Mouse (Mus musculus): ENCODE data around the gene Ces1d. TPM values are rescaled to one million over a fixed set of nuclear protein-coding genes. Genes with fewer than 3 reads are reported as not detected.

Gene Ces1d
- polyA plus RNA-seq, 1 experiment from 2014 or later, result 0.12 TPM

GRCm38 (mm10) chr8:93174554-93174953 is 23.1 kb downstream of the Ces1d start:
- no peak for ATAC-seq (replicated peaks; ENCODE audit: low FRiP score)
- no peak overlapping the region for H3K9ac ChIP-seq (ENCODE audit: low read length)
- no peaks in the 10 kb centered on the region for H3K9me3 ChIP-seq (ENCODE audit: control insufficient read depth, low read length)
- H3K4me3 ChIP-seq (ENCODE audit: low read depth, low read length), result no peak overlapping the region
- no peaks in the 10 kb centered on the region for H3K4me1 ChIP-seq (replicated peaks; ENCODE audit: control insufficient read depth, insufficient read depth, low read length)
- H3K4me2 ChIP-seq (ENCODE audit: low read depth, low read length, severe bottlenecking), result no peak overlapping the region
- no peak overlapping the region for H3K27ac ChIP-seq (ENCODE audit: low read depth, low read length)
- DNase-seq (ENCODE audit: low spot score), result no peak
- 87% methylated on average over 2 of the region's 2 CpGs for WGBS
- no peaks in the 10 kb centered on the region for H3K27me3 ChIP-seq (ENCODE audit: control insufficient read depth, insufficient read depth, low read length)
- no peaks in the 10 kb centered on the region for H3K36me3 ChIP-seq (ENCODE audit: control insufficient read depth, insufficient read depth, low read length)

- Histone ChIP-seq H3K36me3 (ENCODE audit: control insufficient read depth, insufficient read depth, low read length) (no peaks in the 10 kb centered on the region), H3K4me2 (ENCODE audit: low read depth, low read length, severe bottlenecking) (no peak overlapping the region), H3K27me3 (ENCODE audit: control insufficient read depth, insufficient read depth, low read length) (no peaks in the 10 kb centered on the region), H3K9me3 (ENCODE audit: control insufficient read depth, low read length) (no peaks in the 10 kb centered on the region), H3K4me3 (ENCODE audit: low read depth, low read length) (no peak overlapping the region), H3K4me1 (replicated peaks; ENCODE audit: control insufficient read depth, insufficient read depth, low read length) (no peaks in the 10 kb centered on the region), H3K27ac (ENCODE audit: low read depth, low read length) (no peak overlapping the region), H3K9ac (ENCODE audit: low read length) (no peak overlapping the region)
- no peak for ATAC-seq (replicated peaks; ENCODE audit: low FRiP score)
- 62% methylated on average over 1 of the region's 1 CpGs for whole genome bisulfite sequencing
- DNase-seq (ENCODE audit: low spot score), result no peak
These were observed 25.6 kb downstream of the Ces1d start for GRCm38 (mm10) chr8:93171846-93172590.

- Histone ChIP-seq H3K4me2 (ENCODE audit: low read depth, low read length, severe bottlenecking) (no peak overlapping the region), H3K27me3 (ENCODE audit: control insufficient read depth, insufficient read depth, low read length) (no peaks in the 10 kb centered on the region), H3K9me3 (ENCODE audit: control insufficient read depth, low read length) (no peaks in the 10 kb centered on the region), H3K36me3 (ENCODE audit: control insufficient read depth, insufficient read depth, low read length) (no peaks in the 10 kb centered on the region), H3K4me3 (ENCODE audit: low read depth, low read length) (no peak overlapping the region), H3K9ac (ENCODE audit: low read length) (no peak overlapping the region), H3K4me1 (replicated peaks; ENCODE audit: control insufficient read depth, insufficient read depth, low read length) (no peaks in the 10 kb centered on the region), H3K27ac (ENCODE audit: low read depth, low read length) (no peak overlapping the region)
- 89% methylated on average over 1 of the region's 1 CpGs for WGBS
- DNase-seq (ENCODE audit: low spot score) (no peak), ATAC-seq (replicated peaks; ENCODE audit: low FRiP score) (no peak)
These were observed 34.3 kb downstream of the Ces1d start for GRCm38 (mm10) chr8:93163363-93163762.

- Histone ChIP-seq H3K9me3 (ENCODE audit: control insufficient read depth, low read length) (no peaks in the 10 kb centered on the region), H3K36me3 (ENCODE audit: control insufficient read depth, insufficient read depth, low read length) (no peaks in the 10 kb centered on the region), H3K27me3 (ENCODE audit: control insufficient read depth, insufficient read depth, low read length) (no peaks in the 10 kb centered on the region), H3K4me3 (ENCODE audit: low read depth, low read length) (no peak overlapping the region), H3K4me1 (replicated peaks; ENCODE audit: control insufficient read depth, insufficient read depth, low read length) (no peaks in the 10 kb centered on the region), H3K4me2 (ENCODE audit: low read depth, low read length, severe bottlenecking) (no peak overlapping the region), H3K9ac (ENCODE audit: low read length) (no peak overlapping the region), H3K27ac (ENCODE audit: low read depth, low read length) (no peak overlapping the region)
- WGBS, result 95% methylated on average over 1 of the region's 1 CpGs
- ATAC-seq (replicated peaks; ENCODE audit: low FRiP score) (no peak), DNase-seq (ENCODE audit: low spot score) (no peak)
These were observed 46.2 kb downstream of the Ces1d start for GRCm38 (mm10) chr8:93151401-93151800.

GRCm38 (mm10) chr8:93147331-93147730 is 50.3 kb downstream of the Ces1d start:
- H3K9me3 ChIP-seq (ENCODE audit: control insufficient read depth, low read length), result no peaks in the 10 kb centered on the region
- no peak overlapping the region for H3K4me2 ChIP-seq (ENCODE audit: low read depth, low read length, severe bottlenecking)
- H3K9ac ChIP-seq (ENCODE audit: low read length), result no peak overlapping the region
- no peaks in the 10 kb centered on the region for H3K36me3 ChIP-seq (ENCODE audit: control insufficient read depth, insufficient read depth, low read length)
- no peak overlapping the region for H3K4me3 ChIP-seq (ENCODE audit: low read depth, low read length)
- H3K4me1 ChIP-seq (replicated peaks; ENCODE audit: control insufficient read depth, insufficient read depth, low read length), result no peaks in the 10 kb centered on the region
- no peak overlapping the region for H3K27ac ChIP-seq (ENCODE audit: low read depth, low read length)
- ATAC-seq (replicated peaks; ENCODE audit: low FRiP score) (no peak), DNase-seq (ENCODE audit: low spot score) (no peak)
- no peaks in the 10 kb centered on the region for H3K27me3 ChIP-seq (ENCODE audit: control insufficient read depth, insufficient read depth, low read length)

- Histone ChIP-seq H3K27ac (ENCODE audit: low read depth, low read length) (no peak overlapping the region), H3K4me2 (ENCODE audit: low read depth, low read length, severe bottlenecking) (no peak overlapping the region), H3K27me3 (ENCODE audit: control insufficient read depth, insufficient read depth, low read length) (no peaks in the 10 kb centered on the region), H3K9me3 (ENCODE audit: control insufficient read depth, low read length) (no peaks in the 10 kb centered on the region), H3K9ac (ENCODE audit: low read length) (no peak overlapping the region), H3K4me1 (replicated peaks; ENCODE audit: control insufficient read depth, insufficient read depth, low read length) (no peaks in the 10 kb centered on the region), H3K36me3 (ENCODE audit: control insufficient read depth, insufficient read depth, low read length) (no peaks in the 10 kb centered on the region), H3K4me3 (ENCODE audit: low read depth, low read length) (no peak overlapping the region)
- DNase-seq (ENCODE audit: low spot score), result peak; percentile 56
- no peak for ATAC-seq (replicated peaks; ENCODE audit: low FRiP score)
- WGBS, result 58% methylated on average over 1 of the region's 1 CpGs
These were observed 56.9 kb downstream of the Ces1d start for GRCm38 (mm10) chr8:93140696-93141095.

GRCm38 (mm10) chr8:93132196-93132595 is 65.4 kb downstream of the Ces1d start:
- no peak overlapping the region for H3K9ac ChIP-seq (ENCODE audit: low read length)
- H3K36me3 ChIP-seq (ENCODE audit: control insufficient read depth, insufficient read depth, low read length), result no peaks in the 10 kb centered on the region
- 92% methylated on average over 2 of the region's 2 CpGs for WGBS
- no peaks in the 10 kb centered on the region for H3K27me3 ChIP-seq (ENCODE audit: control insufficient read depth, insufficient read depth, low read length)
- H3K4me3 ChIP-seq (ENCODE audit: low read depth, low read length), result no peak overlapping the region
- no peaks in the 10 kb centered on the region for H3K9me3 ChIP-seq (ENCODE audit: control insufficient read depth, low read length)
- DNase-seq (ENCODE audit: low spot score) (no peak), ATAC-seq (replicated peaks; ENCODE audit: low FRiP score) (no peak)
- H3K27ac ChIP-seq (ENCODE audit: low read depth, low read length), result no peak overlapping the region
- H3K4me1 ChIP-seq (replicated peaks; ENCODE audit: control insufficient read depth, insufficient read depth, low read length), result no peaks in the 10 kb centered on the region
- no peak overlapping the region for H3K4me2 ChIP-seq (ENCODE audit: low read depth, low read length, severe bottlenecking)

- no peak within 1 kb of the TSS for H3K4me2 ChIP-seq (ENCODE audit: low read depth, low read length, severe bottlenecking)
- H3K4me3 ChIP-seq (ENCODE audit: low read depth, low read length), result no peak within 1 kb of the TSS
- WGBS, result 84% methylated on average over 3 of the region's 3 CpGs
- no peak within 1 kb of the TSS for H3K27ac ChIP-seq (ENCODE audit: low read depth, low read length)
- no peaks in the 10 kb centered on the region for H3K27me3 ChIP-seq (ENCODE audit: control insufficient read depth, insufficient read depth, low read length)
- H3K9me3 ChIP-seq (ENCODE audit: control insufficient read depth, low read length), result no peaks in the 10 kb centered on the region
- no peaks in the 10 kb centered on the region for H3K4me1 ChIP-seq (replicated peaks; ENCODE audit: control insufficient read depth, insufficient read depth, low read length)
- no peaks in the 10 kb centered on the region for H3K36me3 ChIP-seq (ENCODE audit: control insufficient read depth, insufficient read depth, low read length)
- no peak for ATAC-seq (replicated peaks; ENCODE audit: low FRiP score)
- H3K9ac ChIP-seq (ENCODE audit: low read length), result no peak within 1 kb of the TSS
- no peak for DNase-seq (ENCODE audit: low spot score)
These were observed 66.2 kb downstream of the Ces1d start, which contains the start of gene Ces1c for GRCm38 (mm10) chr8:93131233-93131980. Gene Ces1c, minus strand, starts transcription at chr8:93131283.

All from forebrain, embryonic 11.5 days (tissue).